Mouse (Mus musculus): ENCODE results near the gene Acsl5. TPM values are rescaled to one million over a fixed set of nuclear protein-coding genes. Genes with fewer than 3 reads are reported as not detected.

The Acsl5 gene
- polyA plus RNA-seq, 1 experiment, result 185 TPM

DNA sequence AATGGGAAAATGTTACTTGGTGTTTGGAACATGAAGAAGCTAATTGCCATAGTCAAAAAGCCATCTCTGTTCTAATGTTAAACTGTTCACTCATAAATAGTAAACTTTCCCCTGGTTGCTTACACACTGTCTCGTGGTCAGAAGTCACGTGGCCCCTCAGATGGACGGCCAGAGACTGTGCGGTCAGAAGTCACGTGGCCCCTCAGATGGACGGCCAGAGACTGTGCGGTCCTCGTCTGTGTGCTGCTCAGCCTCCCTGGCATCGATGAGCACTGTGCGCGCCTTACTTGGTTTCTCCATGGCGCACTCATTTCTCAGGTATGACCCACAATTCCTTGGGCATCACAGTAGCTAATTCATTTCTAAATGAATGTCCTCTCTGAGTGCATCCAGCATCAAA, 84.7 kb downstream of the Acsl5 start:
- no peaks in the 10 kb centered on the region for H3K27me3 ChIP-seq (ENCODE audit: control insufficient read depth, insufficient read depth, low read length)
- H3K27ac ChIP-seq (ENCODE audit: insufficient read depth, low read depth, low read length), result no peak overlapping the region
- TF ChIP-seq CTCF (IDR thresholded peaks at IDR 0.05; ENCODE audit: extremely low read depth, insufficient read length, insufficient replicate concordance, low read depth, low read length) (no peak), POLR2A (IDR thresholded peaks at IDR 0.05; ENCODE audit: low read depth, low read length) (no peak)
- no peak overlapping the region for H3K4me3 ChIP-seq (ENCODE audit: low read depth, low read length)
- H3K36me3 ChIP-seq (ENCODE audit: control insufficient read depth, insufficient read depth, low read length), result peaks cover 5% of the 10 kb centered on the region; the same call in 1 of the 2 replicates
- no peaks in the 10 kb centered on the region for H3K4me1 ChIP-seq (ENCODE audit: control insufficient read depth, insufficient read depth, insufficient read length, low read length)
- 84% methylated on average over 12 of the region's 12 CpGs for WGBS

DNA sequence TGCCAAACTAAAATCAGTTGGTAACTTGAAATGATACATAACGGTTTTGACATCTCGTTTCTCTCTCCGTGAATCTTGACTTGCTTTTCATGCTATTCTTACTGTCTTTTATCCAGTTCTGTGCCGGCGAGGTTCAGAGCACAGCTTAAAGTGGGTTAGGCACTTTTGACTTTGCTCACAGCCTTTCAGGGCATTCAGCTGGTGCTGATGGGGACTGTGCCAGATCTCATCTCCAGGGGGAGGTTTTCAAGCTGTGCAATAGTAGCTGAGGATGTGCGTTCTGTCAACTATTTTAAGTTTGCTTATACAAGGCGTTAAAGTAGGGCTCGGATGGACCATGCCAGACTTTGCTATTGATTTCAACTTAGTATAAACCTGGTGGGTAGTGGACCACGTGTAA, 85.3 kb downstream of the Acsl5 start:
- Histone ChIP-seq H3K36me3 (ENCODE audit: control insufficient read depth, insufficient read depth, low read length) (peaks cover 3% of the 10 kb centered on the region; the same call in 1 of the 2 replicates), H3K4me1 (ENCODE audit: control insufficient read depth, insufficient read depth, insufficient read length, low read length) (no peaks in the 10 kb centered on the region), H3K27me3 (ENCODE audit: control insufficient read depth, insufficient read depth, low read length) (no peaks in the 10 kb centered on the region), H3K27ac (ENCODE audit: insufficient read depth, low read depth, low read length) (no peak overlapping the region), H3K4me3 (ENCODE audit: low read depth, low read length) (no peak overlapping the region)
- no peak for TF ChIP-seq POLR2A (IDR thresholded peaks at IDR 0.05; ENCODE audit: low read depth, low read length)
- TF ChIP-seq CTCF (IDR thresholded peaks at IDR 0.05; ENCODE audit: extremely low read depth, insufficient read length, insufficient replicate concordance, low read depth, low read length), result no peak
- WGBS, result 82% methylated on average over 9 of the region's 9 CpGs

DNA sequence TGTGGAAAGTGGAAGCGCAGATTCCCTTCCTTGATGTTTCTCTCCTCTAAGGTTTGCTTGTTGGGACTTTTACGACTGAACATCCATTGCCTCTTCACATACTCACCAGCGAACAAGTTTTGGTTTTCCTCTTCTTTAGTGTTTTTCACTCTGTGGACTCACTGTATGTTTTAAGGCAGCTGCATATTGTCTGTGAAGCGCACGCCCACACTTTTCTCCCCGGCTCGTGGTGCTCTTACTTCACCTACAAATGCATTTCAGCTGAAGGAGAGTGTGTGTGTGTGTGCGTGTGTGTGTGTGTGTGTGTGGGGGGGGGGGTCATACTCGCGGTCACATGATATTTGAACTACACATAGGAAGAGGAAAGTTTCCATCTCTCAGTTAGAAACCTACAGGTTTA, 85.9 kb downstream of the Acsl5 start:
- H3K27ac ChIP-seq (ENCODE audit: insufficient read depth, low read depth, low read length), result no peak overlapping the region
- no peak overlapping the region for H3K4me3 ChIP-seq (ENCODE audit: low read depth, low read length)
- 88% methylated on average over 10 of the region's 10 CpGs for WGBS
- H3K36me3 ChIP-seq (ENCODE audit: control insufficient read depth, insufficient read depth, low read length), result peaks cover 3% of the 10 kb centered on the region; the same call in 1 of the 2 replicates
- peaks cover under 1% of the 10 kb centered on the region for H3K4me1 ChIP-seq (ENCODE audit: control insufficient read depth, insufficient read depth, insufficient read length, low read length)
- TF ChIP-seq CTCF (IDR thresholded peaks at IDR 0.05; ENCODE audit: extremely low read depth, insufficient read length, insufficient replicate concordance, low read depth, low read length), result no peak
- no peak for TF ChIP-seq POLR2A (IDR thresholded peaks at IDR 0.05; ENCODE audit: low read depth, low read length)
- no peaks in the 10 kb centered on the region for H3K27me3 ChIP-seq (ENCODE audit: control insufficient read depth, insufficient read depth, low read length)

DNA sequence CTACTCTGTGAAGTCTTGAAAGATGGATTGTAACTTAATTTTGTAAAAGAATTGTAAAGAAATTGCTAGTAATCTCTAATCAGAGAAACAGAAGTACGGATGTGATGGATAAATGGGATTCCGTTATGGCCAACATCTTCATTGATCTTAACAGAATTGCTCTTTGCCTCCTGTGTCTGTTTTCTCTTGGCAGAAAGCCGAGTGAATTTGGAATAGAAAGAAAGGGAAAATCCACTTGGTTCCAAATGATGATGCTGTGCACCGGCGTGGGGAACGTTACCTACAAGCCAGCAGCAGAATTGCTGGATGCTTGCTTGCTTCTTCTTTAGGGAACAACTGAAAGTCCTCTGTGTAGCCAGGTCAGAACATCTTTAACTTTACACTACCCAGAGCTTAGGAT, 88.8 kb downstream of the Acsl5 start:
- no peak overlapping the region for H3K27ac ChIP-seq (ENCODE audit: insufficient read depth, low read depth, low read length)
- H3K4me3 ChIP-seq (ENCODE audit: low read depth, low read length), result no peak overlapping the region
- peaks cover 4% of the 10 kb centered on the region for H3K4me1 ChIP-seq (ENCODE audit: control insufficient read depth, insufficient read depth, insufficient read length, low read length)
- H3K36me3 ChIP-seq (ENCODE audit: control insufficient read depth, insufficient read depth, low read length), result peaks cover 4% of the 10 kb centered on the region; the same call in 1 of the 2 replicates
- TF ChIP-seq CTCF (IDR thresholded peaks at IDR 0.05; ENCODE audit: extremely low read depth, insufficient read length, insufficient replicate concordance, low read depth, low read length) (no peak), POLR2A (IDR thresholded peaks at IDR 0.05; ENCODE audit: low read depth, low read length) (no peak)
- no peaks in the 10 kb centered on the region for H3K27me3 ChIP-seq (ENCODE audit: control insufficient read depth, insufficient read depth, low read length)
- 88% methylated on average over 6 of the region's 6 CpGs for WGBS

DNA sequence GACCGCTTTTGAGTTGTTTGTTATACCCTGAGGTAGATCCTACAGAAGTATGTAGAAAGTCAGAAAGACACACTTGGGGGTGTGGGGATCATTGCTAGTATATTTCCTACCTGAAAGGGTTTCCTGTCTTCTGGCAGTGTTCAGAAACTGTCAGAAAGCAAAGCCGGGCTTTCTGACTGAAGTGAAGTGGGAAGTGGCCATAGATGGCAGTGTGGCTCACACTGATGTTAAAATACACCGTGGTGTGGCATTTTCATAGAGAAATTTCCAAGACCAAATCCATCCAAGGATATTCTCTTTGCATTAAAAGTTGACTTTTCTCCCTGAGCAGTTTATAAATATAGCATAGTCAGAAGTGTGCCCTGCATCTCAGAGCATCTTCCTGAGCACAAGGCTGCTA, 89.6 kb downstream of the Acsl5 start:
- no peak for TF ChIP-seq CTCF (IDR thresholded peaks at IDR 0.05; ENCODE audit: extremely low read depth, insufficient read length, insufficient replicate concordance, low read depth, low read length)
- no peak for TF ChIP-seq POLR2A (IDR thresholded peaks at IDR 0.05; ENCODE audit: low read depth, low read length)
- no peak overlapping the region for H3K4me3 ChIP-seq (ENCODE audit: low read depth, low read length)
- 70% methylated on average over 3 of the region's 3 CpGs for WGBS
- peaks cover 5% of the 10 kb centered on the region; the same call in 1 of the 2 replicates for H3K36me3 ChIP-seq (ENCODE audit: control insufficient read depth, insufficient read depth, low read length)
- no peaks in the 10 kb centered on the region for H3K27me3 ChIP-seq (ENCODE audit: control insufficient read depth, insufficient read depth, low read length)
- H3K27ac ChIP-seq (ENCODE audit: insufficient read depth, low read depth, low read length), result no peak overlapping the region
- peaks cover 4% of the 10 kb centered on the region for H3K4me1 ChIP-seq (ENCODE audit: control insufficient read depth, insufficient read depth, insufficient read length, low read length)

DNA sequence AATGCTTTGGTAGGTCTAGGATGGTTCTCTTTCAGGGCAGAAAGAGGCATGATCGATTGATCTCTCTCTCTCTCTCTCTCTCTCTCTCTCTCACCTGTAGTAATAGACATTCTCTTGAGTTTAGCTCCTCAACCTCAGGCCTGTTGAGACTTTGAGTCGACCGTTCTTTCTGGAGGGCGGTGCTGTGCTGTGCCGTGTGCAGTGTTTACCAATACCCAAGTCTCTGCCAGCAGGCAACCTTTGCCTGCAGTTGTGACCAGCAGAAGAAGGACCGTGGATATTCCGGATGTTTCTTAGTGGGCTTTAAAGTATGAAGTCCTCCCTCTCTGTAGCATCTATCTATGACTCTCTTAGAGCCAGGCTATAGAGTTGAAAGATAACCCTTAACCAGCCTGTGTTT, 90.7 kb downstream of the Acsl5 start:
- Histone ChIP-seq H3K4me3 (ENCODE audit: low read depth, low read length) (no peak overlapping the region), H3K36me3 (ENCODE audit: control insufficient read depth, insufficient read depth, low read length) (peaks cover 4% of the 10 kb centered on the region; the same call in 1 of the 2 replicates), H3K4me1 (ENCODE audit: control insufficient read depth, insufficient read depth, insufficient read length, low read length) (peaks cover 4% of the 10 kb centered on the region), H3K27me3 (ENCODE audit: control insufficient read depth, insufficient read depth, low read length) (no peaks in the 10 kb centered on the region), H3K27ac (ENCODE audit: insufficient read depth, low read depth, low read length) (peak overlapping the region; percentile 19; the same call in 1 of the 2 replicates)
- TF ChIP-seq POLR2A (IDR thresholded peaks at IDR 0.05; ENCODE audit: low read depth, low read length) (no peak), CTCF (IDR thresholded peaks at IDR 0.05; ENCODE audit: extremely low read depth, insufficient read length, insufficient replicate concordance, low read depth, low read length) (no peak)
- 24% methylated on average over 7 of the region's 7 CpGs for WGBS

DNA sequence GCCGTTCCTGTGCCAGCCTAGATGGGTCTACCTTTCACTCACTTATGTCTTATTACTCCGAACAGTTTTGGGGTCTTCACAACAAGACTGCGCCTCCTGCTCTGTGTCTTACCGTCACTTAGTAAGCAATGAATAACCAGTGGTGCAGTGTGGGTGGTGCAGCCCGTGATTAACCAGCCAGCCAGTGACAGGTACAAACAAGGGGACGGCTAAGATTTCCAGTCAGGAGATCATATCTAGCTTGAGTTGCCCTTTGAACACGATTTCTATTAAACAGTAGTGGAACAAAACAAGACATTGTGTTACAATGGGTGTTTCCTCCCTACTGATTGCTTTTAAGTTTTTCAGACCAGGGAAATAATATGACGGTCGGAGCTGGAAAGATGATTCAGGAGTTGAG, 91.5 kb downstream of the Acsl5 start:
- 36% methylated on average over 9 of the region's 9 CpGs for WGBS
- Histone ChIP-seq H3K36me3 (ENCODE audit: control insufficient read depth, insufficient read depth, low read length) (peaks cover 2% of the 10 kb centered on the region; the same call in 1 of the 2 replicates), H3K4me3 (ENCODE audit: low read depth, low read length) (no peak overlapping the region), H3K4me1 (ENCODE audit: control insufficient read depth, insufficient read depth, insufficient read length, low read length) (peaks cover 4% of the 10 kb centered on the region), H3K27me3 (ENCODE audit: control insufficient read depth, insufficient read depth, low read length) (no peaks in the 10 kb centered on the region), H3K27ac (ENCODE audit: insufficient read depth, low read depth, low read length) (peak overlapping the region; percentile 51; the same call in 1 of the 2 replicates)
- no peak for TF ChIP-seq CTCF (IDR thresholded peaks at IDR 0.05; ENCODE audit: extremely low read depth, insufficient read length, insufficient replicate concordance, low read depth, low read length)
- TF ChIP-seq POLR2A (IDR thresholded peaks at IDR 0.05; ENCODE audit: low read depth, low read length), result no peak

Other genes with a start within 250 kb of the Acsl5 start
- 3.7 and 4.7 TPM in 2 replicates for gene Gpam, start 124.7 kb upstream of the Acsl5 start, polyA plus RNA-seq (2012; rRNA removed)
- not detected in 2 replicates for gene Tectb, start 71.2 kb upstream of the Acsl5 start, polyA plus RNA-seq (2012; rRNA removed)
- gene Gucy2g, start 10.7 kb upstream of the Acsl5 start, polyA plus RNA-seq (2012; rRNA removed), result 0.03 TPM in 1 of 2 replicates, not detected in the other
- 2.6 and 3.6 TPM in 2 replicates for gene Zdhhc6, start 64.1 kb downstream of the Acsl5 start, polyA plus RNA-seq (2012; rRNA removed)
- 3.6 and 8.1 TPM in 2 replicates for gene Vti1a, start 64.4 kb downstream of the Acsl5 start, polyA plus RNA-seq (2012; rRNA removed)